Mouse (Mus musculus): ENCODE data around the gene 4921509C19Rik. TPM values are rescaled to one million over a fixed set of nuclear protein-coding genes. Genes with fewer than 3 reads are reported as not detected.
A peak's percentile ranks its signal among the peaks of the same experiment; 100 is the strongest.
"Not testable (repeated sequence)": the region's sequence is repeated elsewhere in the genome, so short reads cannot be mapped to it uniquely, and the experiment has no call there.

The 4921509C19Rik gene
- not detected in 2 replicates for polyA plus RNA-seq (2016; fragmentation: Nextera tagmentation; extraction: Ambion mirVana)

- H3K9ac ChIP-seq, result not testable (repeated sequence)
Observed at GRCm38 (mm10) chr2:151476053-151476452, at the start of gene 4921509C19Rik. 4921509C19Rik (minus strand) TSS chr2:151476153.

GRCm38 (mm10) chr2:151525520-151525919 lies 49.6 kb upstream of the 4921509C19Rik start:
- Histone ChIP-seq H3K4me1 (no peaks in the 10 kb centered on the region), H3K9ac (no peak overlapping the region), H3K36me3 (peaks cover 3% of the 10 kb centered on the region), H3K9me3 (no peaks in the 10 kb centered on the region), H3K4me2 (replicated peaks) (no peak overlapping the region), H3K4me3 (no peak overlapping the region), H3K27ac (no peak overlapping the region), H3K27me3 (no peaks in the 10 kb centered on the region)
- WGBS, result 70% methylated on average over 2 of the region's 2 CpGs
- ATAC-seq (ENCODE audit: insufficient number of reproducible peaks, insufficient read depth, low FRiP score, low TSS enrichment), result no peak

More at GRCm38 (mm10) chr2:151476053-151476452, at the start of gene 4921509C19Rik:
- H3K36me3 ChIP-seq; H3K27ac ChIP-seq; H3K27me3 ChIP-seq; H3K9me3 ChIP-seq; H3K4me3 ChIP-seq; ATAC-seq (ENCODE audit: insufficient number of reproducible peaks, insufficient read depth, low FRiP score, low TSS enrichment); H3K4me1 ChIP-seq; H3K4me2 ChIP-seq (replicated peaks): not testable (repeated sequence)
- WGBS, result 86% methylated on average over 5 of the region's 5 CpGs

DNA sequence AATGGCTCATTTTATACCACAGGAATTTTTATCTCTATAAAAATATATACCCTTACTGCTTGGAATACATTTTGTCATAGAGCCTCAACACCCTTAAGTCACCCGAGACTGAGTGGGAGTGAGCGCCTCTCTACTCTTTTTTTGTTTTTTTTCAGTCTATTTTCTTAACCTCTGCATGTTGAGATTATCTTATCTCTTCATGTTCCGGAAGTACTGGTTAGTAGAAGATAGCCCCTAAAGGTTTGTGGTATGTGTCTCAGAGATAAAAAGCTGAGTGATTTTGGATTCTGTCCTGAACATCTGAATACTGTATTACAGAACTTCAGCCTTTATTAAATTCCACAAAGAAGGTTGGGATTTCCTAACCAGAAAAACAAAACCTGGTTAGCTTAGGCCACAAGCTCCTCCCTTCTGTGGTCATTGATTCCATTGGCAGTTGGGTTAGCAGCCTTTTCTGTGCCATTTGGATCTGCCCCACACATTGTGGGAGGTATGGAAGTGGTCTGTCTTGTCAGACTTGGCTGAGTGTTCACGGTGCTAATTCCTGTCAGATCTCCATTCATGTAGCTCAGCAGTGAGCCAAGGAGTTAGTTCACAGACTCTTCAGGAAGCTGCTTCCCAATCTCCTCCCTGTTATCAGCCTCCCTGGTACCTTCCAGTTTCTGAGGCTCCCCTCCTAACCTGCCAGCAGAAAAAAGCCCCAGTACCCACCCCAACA lies 48.5 kb upstream of the 4921509C19Rik start:
- H3K9me3 ChIP-seq, result no peaks in the 10 kb centered on the region
- H3K36me3 ChIP-seq, result peaks cover 6% of the 10 kb centered on the region
- no peak overlapping the region for H3K4me2 ChIP-seq (replicated peaks)
- no peak overlapping the region for H3K9ac ChIP-seq
- H3K4me1 ChIP-seq, result no peaks in the 10 kb centered on the region
- no peak for ATAC-seq (ENCODE audit: insufficient number of reproducible peaks, insufficient read depth, low FRiP score, low TSS enrichment)
- no peak overlapping the region for H3K27ac ChIP-seq
- H3K4me3 ChIP-seq, result no peak overlapping the region
- 63% methylated on average over 4 of the region's 4 CpGs for WGBS
- no peaks in the 10 kb centered on the region for H3K27me3 ChIP-seq

- no peak overlapping the region for H3K9ac ChIP-seq
- no peak overlapping the region for H3K4me2 ChIP-seq (replicated peaks)
- WGBS, result 79% methylated on average over 2 of the region's 2 CpGs
- H3K27ac ChIP-seq, result no peak overlapping the region
- no peak overlapping the region for H3K4me3 ChIP-seq
- no peaks in the 10 kb centered on the region for H3K4me1 ChIP-seq
- no peaks in the 10 kb centered on the region for H3K27me3 ChIP-seq
- peaks cover 36% of the 10 kb centered on the region for H3K36me3 ChIP-seq
- ATAC-seq (ENCODE audit: insufficient number of reproducible peaks, insufficient read depth, low FRiP score, low TSS enrichment), result no peak
- H3K9me3 ChIP-seq, result no peaks in the 10 kb centered on the region
Observed at GRCm38 (mm10) chr2:151519000-151519399, 43.0 kb upstream of the 4921509C19Rik start.

DNA sequence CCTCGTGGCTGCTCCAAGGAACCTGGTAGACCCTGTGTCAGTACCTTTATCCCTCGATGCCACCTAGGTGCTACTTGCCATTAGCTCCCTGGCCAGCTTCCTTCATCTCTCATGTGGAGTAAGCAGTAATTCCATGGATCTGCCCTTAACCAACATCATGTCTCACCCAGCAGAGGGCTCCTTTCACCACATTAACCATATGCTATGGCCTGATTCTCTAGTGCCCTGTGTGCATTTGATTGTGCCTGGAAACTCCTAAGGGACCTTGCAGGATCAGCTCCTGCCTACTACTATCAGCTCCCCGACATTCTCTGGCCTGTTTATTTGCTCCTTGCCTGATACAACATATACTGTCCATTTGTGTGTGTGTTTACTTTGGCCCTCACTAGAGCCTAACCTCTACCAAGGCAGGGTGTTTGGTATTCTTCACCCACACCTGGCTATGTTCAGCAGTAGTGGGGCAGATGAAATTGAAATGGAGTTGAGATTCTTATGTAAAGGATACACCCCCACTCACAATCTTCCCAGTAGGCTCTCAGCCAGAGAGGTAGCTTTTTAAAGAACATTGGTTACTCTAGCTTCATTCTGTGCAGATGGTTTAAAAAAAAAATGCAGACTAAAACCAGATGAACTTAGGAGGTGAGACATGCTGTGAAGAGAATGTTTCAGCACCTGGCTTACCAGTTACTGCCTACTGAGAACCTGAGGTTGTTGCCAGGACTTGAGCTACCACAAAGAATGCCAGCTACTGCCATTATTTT lies 37.8 kb upstream of the 4921509C19Rik start:
- Histone ChIP-seq H3K27ac (no peak overlapping the region), H3K27me3 (no peaks in the 10 kb centered on the region), H3K4me2 (replicated peaks) (no peak overlapping the region), H3K36me3 (peaks cover 80% of the 10 kb centered on the region), H3K9me3 (no peaks in the 10 kb centered on the region), H3K4me1 (no peaks in the 10 kb centered on the region), H3K9ac (no peak overlapping the region), H3K4me3 (no peak overlapping the region)
- WGBS, result 91% methylated on average over 3 of the region's 3 CpGs
- no peak for ATAC-seq (ENCODE audit: insufficient number of reproducible peaks, insufficient read depth, low FRiP score, low TSS enrichment)

DNA sequence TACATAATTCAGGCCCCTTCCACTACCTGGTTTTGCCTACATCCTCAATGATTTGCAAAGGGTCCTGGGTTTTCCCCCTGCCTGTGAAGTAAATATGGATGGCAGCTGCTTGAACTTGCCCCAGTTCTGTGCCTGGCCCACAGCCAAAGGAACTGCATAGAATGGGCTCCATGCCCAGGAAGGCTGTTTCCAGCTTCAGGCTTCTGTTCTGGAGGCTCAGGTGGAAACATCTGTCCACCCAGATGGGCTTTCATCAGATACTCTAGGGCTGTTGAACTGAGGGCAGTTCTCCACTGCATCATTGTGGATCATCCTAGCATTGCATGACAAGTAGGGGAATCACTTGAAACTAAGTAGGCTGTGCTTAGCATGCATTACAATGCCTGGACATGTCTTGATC lies 36.2 kb upstream of the 4921509C19Rik start:
- Histone ChIP-seq H3K4me1 (no peaks in the 10 kb centered on the region), H3K4me3 (no peak overlapping the region), H3K4me2 (replicated peaks) (no peak overlapping the region), H3K9ac (no peak overlapping the region), H3K27ac (no peak overlapping the region), H3K27me3 (no peaks in the 10 kb centered on the region), H3K36me3 (peaks cover 87% of the 10 kb centered on the region), H3K9me3 (no peaks in the 10 kb centered on the region)
- ATAC-seq (ENCODE audit: insufficient number of reproducible peaks, insufficient read depth, low FRiP score, low TSS enrichment), result no peak

GRCm38 (mm10) chr2:151504226-151504625 lies 28.3 kb upstream of the 4921509C19Rik start:
- no peaks in the 10 kb centered on the region for H3K4me1 ChIP-seq
- ATAC-seq (ENCODE audit: insufficient number of reproducible peaks, insufficient read depth, low FRiP score, low TSS enrichment), result no peak
- WGBS, result 86% methylated on average over 4 of the region's 4 CpGs
- no peak overlapping the region for H3K27ac ChIP-seq
- no peaks in the 10 kb centered on the region for H3K27me3 ChIP-seq
- H3K4me2 ChIP-seq (replicated peaks), result no peak overlapping the region
- H3K9ac ChIP-seq, result no peak overlapping the region
- H3K4me3 ChIP-seq, result no peak overlapping the region
- no peaks in the 10 kb centered on the region for H3K9me3 ChIP-seq
- peaks cover 76% of the 10 kb centered on the region for H3K36me3 ChIP-seq

GRCm38 (mm10) chr2:151500442-151501007 lies 24.6 kb upstream of the 4921509C19Rik start:
- no peaks in the 10 kb centered on the region for H3K4me1 ChIP-seq
- no peak overlapping the region for H3K9ac ChIP-seq
- no peak for ATAC-seq (ENCODE audit: insufficient number of reproducible peaks, insufficient read depth, low FRiP score, low TSS enrichment)
- H3K27ac ChIP-seq, result no peak overlapping the region
- no peak overlapping the region for H3K4me3 ChIP-seq
- peaks cover 66% of the 10 kb centered on the region for H3K36me3 ChIP-seq
- WGBS, result 90% methylated on average over 6 of the region's 6 CpGs
- no peaks in the 10 kb centered on the region for H3K27me3 ChIP-seq
- H3K4me2 ChIP-seq (replicated peaks), result no peak overlapping the region
- H3K9me3 ChIP-seq, result no peaks in the 10 kb centered on the region

DNA sequence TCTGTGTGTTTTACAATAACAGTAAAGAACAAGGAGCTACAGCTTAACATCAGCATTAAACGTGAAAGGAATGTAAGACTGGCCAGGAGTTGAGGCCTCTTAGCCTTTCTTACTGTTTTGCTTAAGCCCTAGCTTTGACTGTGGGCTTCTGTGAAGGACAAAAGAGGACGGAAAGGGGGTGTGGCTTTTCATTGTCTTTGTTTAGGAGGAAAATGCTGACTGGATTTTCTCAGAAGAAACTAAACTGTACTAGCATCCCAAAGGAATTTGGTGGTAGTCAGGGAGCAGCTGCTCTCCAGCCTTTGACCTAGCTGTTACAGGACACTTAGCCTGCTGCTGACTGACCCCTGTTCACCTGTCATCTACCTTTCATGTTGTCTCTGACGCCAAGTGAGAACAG lies 22.4 kb upstream of the 4921509C19Rik start:
- H3K27ac ChIP-seq, result no peak overlapping the region
- no peak overlapping the region for H3K4me2 ChIP-seq (replicated peaks)
- H3K4me3 ChIP-seq, result no peak overlapping the region
- ATAC-seq (ENCODE audit: insufficient number of reproducible peaks, insufficient read depth, low FRiP score, low TSS enrichment), result no peak
- H3K36me3 ChIP-seq, result peaks cover 47% of the 10 kb centered on the region
- WGBS, result 50% methylated on average over 3 of the region's 3 CpGs
- H3K4me1 ChIP-seq, result 0 out of 2 replicates have a peak, but pooled peaks cover 5% of the 10 kb centered on the region
- no peaks in the 10 kb centered on the region for H3K27me3 ChIP-seq
- no peak overlapping the region for H3K9ac ChIP-seq
- no peaks in the 10 kb centered on the region for H3K9me3 ChIP-seq

DNA sequence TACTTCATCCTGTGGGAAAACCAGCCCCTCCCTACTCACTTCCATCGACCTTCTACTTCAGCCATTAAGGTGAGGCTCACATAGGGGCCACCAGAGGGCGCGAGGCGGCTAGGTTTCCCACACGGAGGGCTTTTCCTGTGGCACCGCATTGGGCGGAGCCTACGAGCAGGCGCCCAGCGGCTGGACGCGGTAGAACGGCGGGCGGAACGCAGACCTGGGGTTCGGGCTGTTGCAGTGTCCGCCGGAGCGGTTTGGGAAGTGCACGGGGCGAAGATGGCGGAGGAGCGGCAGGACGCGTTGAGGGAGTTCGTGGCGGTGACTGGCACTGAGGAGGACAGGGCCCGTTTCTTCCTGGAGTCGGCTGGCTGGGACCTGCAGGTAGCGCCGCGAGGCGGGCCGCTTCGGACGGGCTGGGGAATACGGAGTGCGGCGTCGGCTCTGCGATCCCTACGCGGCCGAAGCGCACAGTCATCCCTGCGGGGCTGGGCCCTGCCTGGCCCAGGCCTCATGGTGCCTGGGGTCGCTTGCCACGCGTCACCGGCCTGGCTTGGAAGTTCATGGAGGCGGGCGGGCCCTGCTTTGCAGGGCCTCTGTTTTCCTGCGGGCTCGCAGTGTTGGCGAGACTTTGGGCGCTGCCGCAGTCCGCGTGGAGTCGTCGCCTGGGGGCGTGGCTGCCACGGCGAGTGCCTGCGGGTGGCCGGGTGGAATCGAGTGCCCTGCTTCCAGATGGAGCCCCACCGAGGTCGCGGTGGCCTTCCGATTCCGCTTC lies 18.3 kb upstream of the 4921509C19Rik start, which contains the start of gene Nsfl1c:
Nsfl1c (plus strand) TSS at position 148 of the 769 bp plus-strand sequence.
- ATAC-seq (ENCODE audit: insufficient number of reproducible peaks, insufficient read depth, low FRiP score, low TSS enrichment), result peak; percentile 100
- Histone ChIP-seq H3K4me2 (replicated peaks) (peak within 1 kb of the TSS; percentile 74), H3K9ac (peak within 1 kb of the TSS; percentile 92), H3K36me3 (peaks cover 19% of the 10 kb centered on the region), H3K27me3 (no peaks in the 10 kb centered on the region), H3K4me1 (0 out of 2 replicates have a peak, but pooled peaks cover 5% of the 10 kb centered on the region), H3K9me3 (no peaks in the 10 kb centered on the region), H3K27ac (peak within 1 kb of the TSS; percentile 60; the same call in 1 of the 2 replicates), H3K4me3 (peak within 1 kb of the TSS; percentile 87)
- 1% methylated on average over 73 of the region's 73 CpGs for WGBS

DNA sequence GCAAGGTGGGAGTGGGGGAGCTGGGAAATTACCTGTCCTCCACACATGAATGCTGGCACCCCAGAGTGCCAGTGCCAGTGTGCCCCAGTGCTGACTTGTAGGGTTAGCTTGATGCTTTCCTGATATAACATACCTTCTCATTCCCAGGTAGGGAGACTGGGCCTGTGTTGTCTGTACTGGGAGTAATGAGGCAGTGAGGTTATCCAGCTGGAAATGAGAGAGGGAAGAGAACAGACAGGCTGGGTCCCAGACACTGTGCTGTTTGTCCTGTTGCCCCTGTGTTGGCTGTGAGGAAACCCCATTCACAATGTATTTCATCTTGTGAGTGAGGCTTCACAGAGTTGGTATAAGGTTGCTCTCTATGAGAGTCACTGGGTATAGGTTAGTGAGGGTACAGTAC lies 10.5 kb upstream of the 4921509C19Rik start:
- Histone ChIP-seq H3K4me3 (no peak overlapping the region), H3K36me3 (no peaks in the 10 kb centered on the region), H3K27me3 (no peaks in the 10 kb centered on the region), H3K4me1 (no peaks in the 10 kb centered on the region), H3K9ac (no peak overlapping the region), H3K9me3 (no peaks in the 10 kb centered on the region), H3K27ac (no peak overlapping the region), H3K4me2 (replicated peaks) (no peak overlapping the region)
- ATAC-seq (ENCODE audit: insufficient number of reproducible peaks, insufficient read depth, low FRiP score, low TSS enrichment), result no peak
